Mouse (Mus musculus) granulocyte monocyte progenitor cell, adult 5-6 weeks (primary cell): ENCODE data around the gene Ypel3. TPM values are rescaled to one million over a fixed set of nuclear protein-coding genes. Genes with fewer than 3 reads are reported as not detected.

Source experiments
- ATAC-seq: replicated peaks from 2 replicates; pipeline ENCODE4 v1.8.0; 2016; ENCODE audit warnings: mild to moderate bottlenecking, moderate TSS enrichment, inconsistent platforms; ENCODE audit not compliant: poor library complexity, severe bottlenecking
- total RNA-seq, 2 experiments: library from RNA; stranded (forward) in 1 of 2; stranded (reverse) in 1 of 2; fragments of 200-712, 200-1000 nt in 1 of 2; fragments of >200 nt in 1 of 2; fragmentation: Nextera tagmentation in 1 of 2; gene quantifications; 2 replicates each; pipeline ENCODE4 v1.2.3; 2014 to 2017

Gene Ypel3
- total RNA-seq, 2 experiments from 2014 or later, result 17.4 to 29.6 TPM

GRCm38 (mm10) chr7:126791851-126792720, 15.3 kb downstream of the Ypel3 start, which contains the start of gene Ppp4c:
Gene Ppp4c, minus strand, starts transcription at chr7:126792496.
- peak; percentile 93 for ATAC-seq

- ATAC-seq, result no peak
These were observed 16.1 kb downstream of the Ypel3 start for GRCm38 (mm10) chr7:126792721-126793443.

GRCm38 (mm10) chr7:126793456-126794270, 16.9 kb downstream of the Ypel3 start:
- no peak for ATAC-seq

DNA sequence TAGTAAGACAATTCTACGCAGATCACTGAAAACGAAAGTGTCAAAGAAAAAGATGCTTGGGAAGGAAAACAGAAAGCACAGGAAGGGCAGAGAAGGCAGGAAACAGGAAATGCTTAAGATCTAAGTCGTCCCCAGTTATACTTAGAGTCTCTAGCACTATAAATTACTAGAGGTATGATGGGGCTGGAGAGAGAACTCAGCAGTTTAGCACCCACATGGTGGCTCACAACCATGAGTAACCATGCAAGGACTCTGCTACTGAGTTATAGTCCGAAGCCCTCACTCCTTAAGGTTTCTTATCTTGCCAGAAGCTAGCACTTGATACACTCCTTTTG, 17.5 kb downstream of the Ypel3 start:
- no peak for ATAC-seq

DNA sequence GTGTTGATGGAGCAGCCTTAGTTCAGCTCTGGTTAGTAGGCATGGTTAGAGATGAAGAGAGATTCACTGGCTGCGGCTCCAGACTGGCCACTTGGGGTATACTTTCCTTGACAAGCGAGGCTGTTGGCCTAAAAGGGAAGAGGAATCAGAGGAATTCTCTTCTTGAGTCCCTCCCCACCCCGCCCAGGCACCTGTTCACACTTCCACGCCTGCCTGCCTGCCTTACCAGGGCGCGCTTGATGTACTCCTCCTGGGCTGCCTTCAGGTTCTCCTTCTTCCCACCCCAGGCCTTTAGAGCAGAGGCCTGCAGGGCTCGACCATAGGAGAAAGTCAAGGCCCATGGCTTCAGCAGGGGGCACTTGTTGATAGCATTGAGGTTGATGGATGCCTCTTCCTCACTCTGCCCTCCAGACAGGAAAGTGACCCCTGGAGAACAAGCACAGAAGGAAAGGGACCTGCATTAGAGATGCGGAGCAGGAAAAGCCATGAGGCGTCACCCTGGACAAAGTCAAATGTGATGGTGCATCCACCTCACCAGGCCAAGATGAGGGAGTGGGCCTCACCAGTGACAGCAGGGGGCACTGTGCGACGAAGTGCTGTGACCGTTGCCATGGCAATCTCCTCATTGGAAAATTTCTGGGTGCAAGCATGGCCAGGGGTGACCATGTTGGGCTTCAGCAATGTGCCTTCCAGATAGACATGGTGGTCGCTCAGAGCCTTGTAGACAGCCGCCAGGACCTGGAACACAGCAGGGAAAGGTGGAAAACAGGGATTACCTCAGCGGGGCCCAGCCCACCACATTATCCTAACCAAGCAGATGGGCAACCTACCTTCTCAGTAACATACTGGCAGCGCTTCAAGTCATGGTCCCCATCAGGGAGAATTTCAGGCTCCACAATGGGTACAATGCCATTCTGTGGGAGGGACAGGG, 18.9 kb downstream of the Ypel3 start:
- ATAC-seq, result no peak

GRCm38 (mm10) chr7:126796350-126796932, 19.7 kb downstream of the Ypel3 start:
- ATAC-seq, result no peak

DNA sequence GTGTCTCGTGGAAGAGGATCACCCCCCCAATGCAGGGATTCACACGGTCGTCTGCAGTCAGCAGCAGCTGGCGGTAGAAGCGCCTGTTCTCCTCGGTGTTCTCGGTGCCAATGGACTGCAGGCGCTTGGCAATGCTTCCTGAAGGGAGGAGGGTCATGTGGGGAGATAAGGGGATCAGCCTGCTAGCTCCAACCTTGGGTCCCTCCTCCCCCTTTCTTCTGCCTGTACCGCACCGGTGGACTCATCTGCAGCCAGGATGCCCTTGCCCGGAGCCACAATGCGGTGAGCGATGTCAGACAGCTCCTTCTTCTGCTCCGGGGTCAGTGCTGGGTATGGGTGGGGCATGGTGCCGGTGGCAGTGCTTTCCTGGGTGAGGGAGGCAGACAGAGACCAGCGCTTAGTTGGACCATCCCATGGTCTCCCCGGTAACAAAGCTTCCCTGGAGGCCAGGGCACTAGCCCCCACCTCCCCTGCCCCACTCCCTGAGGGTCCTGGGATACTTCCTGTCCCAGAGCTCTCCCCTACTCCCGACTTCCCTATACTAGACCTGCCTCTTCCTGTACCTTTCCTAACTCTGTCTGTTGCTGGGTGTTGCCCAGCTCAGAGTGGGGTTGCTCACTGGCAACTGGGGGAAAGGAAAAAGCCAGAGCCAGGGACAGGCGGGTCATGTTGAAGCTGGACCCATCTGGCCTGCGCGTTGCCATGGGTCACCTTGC, 20.8 kb downstream of the Ypel3 start, which contains the start of gene Fam57b:
TSS of gene Fam57b (plus strand) at position 258 of the 716 bp plus-strand sequence.
- peak; percentile 15 for ATAC-seq

DNA sequence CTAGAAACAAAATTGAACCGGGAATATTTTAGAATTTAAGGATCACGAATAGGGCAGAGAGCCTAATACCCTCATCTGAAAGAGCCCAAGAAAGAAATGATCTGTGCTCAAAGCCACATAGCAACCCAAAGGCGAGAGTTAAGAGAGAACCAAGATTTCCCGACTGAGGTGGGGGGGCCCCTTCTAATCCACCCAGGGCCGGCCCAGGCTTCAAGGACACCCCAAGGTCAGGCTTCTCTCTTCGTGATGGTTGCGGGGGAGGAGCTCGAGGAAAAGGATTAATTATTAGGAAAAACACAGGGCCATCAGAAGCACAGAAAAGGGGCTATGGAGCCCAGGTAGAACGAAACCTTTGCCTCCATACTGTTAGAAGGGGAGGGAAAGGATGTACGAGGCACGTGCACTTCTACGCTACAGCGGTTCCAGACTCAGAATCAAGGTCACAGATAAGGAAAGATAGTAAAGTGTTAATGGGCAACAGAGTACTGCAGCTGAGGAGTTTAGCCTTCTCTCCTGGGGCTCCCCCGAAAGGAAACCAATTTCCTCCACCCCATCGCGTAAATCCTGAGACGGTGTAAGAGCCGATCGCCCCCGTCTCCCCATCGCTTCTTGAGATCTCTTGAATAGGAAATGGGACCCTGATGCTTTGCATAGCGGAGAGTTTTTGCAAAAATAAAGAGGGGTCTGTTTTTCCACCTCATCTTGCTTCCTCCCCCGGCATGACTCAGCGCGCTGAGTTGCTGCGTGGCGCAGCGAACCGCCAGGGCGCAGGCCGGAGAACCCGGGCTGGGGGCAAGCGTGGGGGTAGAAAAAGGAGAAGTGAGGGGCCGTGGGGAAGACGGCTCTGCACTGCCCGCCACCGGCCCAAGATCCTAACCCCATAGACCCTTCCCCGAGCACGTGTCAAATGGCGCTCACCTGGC, 21.6 kb downstream of the Ypel3 start:
- ATAC-seq, result peak; percentile 54

GRCm38 (mm10) chr7:126799050-126799467, 22.3 kb downstream of the Ypel3 start:
- ATAC-seq, result peak; percentile 77

DNA sequence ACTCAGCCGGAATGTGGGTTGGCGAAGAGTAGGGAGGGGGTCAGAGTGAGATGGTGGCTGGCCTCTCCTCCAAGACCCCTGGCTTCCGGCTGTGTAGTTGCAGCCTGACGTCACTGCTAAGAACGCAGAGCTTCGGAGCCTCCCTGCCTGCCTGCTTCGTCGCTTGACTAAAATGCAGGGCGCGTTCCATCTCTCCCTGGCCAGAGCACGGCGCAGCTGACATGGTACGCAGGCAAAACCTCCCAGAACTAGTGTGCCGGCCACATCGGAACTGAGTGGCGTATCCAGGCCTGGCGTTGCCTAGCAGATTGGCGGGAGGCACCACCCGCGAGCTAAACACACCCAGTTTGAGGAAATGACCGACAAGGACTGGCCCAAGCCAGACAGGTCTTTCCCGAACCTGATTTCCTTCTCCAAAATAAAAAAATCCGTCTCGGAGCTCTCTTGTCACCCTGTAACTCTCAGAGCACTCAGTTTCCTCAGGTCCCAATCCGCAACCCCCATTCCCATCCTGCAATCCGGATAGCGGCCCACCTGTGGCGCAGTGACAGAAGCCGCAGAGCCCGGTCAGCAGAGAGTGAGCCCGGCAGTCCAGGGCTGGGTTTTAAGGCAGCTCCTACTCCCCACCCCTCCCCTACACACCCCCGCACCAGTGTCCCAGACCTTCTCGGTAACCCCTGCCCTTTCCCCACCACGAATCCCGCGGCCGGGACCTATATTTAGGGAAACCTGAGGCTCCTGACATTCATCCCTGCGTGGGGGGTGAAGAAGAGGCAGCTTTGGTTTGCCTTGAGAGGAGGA, 22.9 kb downstream of the Ypel3 start:
- peak; percentile 57 for ATAC-seq

DNA sequence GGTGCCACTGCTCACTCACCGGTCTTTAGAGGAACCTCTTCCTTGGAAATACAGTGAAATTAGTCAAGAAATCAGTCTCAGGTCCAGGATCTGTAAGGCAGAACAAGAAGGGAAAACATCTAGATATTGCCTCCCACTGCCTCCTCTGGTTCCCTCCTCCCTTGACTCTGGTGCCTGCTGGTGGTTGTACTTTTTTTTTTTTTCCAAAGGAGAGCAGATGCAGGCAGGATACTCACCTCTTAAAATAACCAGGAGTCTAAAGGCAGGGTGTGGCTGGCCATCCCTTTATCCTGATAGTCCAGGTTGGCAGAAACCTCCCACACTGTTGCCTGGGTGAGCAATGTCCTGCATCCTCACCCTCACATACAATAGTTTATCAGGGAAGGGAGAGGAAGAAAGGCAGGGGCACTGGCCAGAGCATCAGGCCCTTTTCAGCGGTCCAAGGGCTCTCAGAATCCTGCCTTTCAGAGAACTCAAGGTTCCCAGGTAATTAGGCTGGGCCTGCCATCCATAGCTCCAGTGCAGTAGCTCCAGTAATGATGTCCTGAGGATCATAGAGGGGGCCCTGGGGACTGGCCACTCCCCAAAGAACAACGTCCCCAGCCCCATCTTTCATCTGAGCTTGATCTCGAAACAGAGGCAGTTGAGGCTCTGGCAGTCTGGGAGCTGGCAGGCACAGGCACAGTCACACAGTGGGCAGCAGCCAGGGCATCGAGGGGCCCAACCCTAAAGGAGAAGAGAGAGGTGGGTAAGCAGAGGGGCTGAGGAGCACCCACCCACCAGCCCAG, 23.7 kb downstream of the Ypel3 start:
- ATAC-seq, result no peak

GRCm38 (mm10) chr7:126801057-126801422, 24.3 kb downstream of the Ypel3 start:
- ATAC-seq, result no peak

DNA sequence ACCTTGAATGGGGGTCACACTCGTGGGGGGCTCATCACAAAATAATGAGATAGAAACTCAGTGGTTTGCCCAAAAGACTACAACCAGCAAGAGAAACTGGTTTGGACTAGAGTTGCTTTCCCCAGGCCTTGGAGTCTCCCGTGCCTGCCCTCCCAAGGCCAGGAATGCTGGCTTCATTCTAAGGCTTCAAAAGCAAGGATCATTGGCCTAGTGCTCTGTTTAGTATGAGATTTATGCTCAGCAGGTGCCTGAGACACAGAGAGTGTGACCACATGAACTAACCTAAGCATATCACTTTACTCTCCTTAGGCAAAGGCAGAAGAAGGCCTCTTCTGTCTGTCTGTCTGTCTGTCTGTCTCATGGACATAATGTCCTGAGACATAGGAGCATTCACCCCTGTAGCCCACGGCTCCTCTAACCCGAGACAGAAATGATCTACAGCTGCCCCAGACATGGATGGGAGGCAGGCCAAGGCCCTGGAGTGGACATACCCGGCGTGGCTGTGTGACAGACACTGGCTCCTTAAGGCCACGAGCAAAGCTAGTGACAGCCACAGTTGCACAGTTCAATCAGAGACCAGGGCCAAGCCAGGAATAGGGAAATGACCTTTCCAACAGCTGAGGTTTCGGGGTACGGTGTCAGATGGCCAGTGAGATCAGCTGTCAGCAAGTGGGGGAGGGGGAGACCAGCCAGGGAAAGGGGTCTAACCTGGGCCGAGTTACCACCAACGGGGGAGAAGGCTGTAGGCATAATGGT, 25.6 kb downstream of the Ypel3 start:
- no peak for ATAC-seq

GRCm38 (mm10) chr7:126803181-126803580, 26.4 kb downstream of the Ypel3 start:
- no peak for ATAC-seq

DNA sequence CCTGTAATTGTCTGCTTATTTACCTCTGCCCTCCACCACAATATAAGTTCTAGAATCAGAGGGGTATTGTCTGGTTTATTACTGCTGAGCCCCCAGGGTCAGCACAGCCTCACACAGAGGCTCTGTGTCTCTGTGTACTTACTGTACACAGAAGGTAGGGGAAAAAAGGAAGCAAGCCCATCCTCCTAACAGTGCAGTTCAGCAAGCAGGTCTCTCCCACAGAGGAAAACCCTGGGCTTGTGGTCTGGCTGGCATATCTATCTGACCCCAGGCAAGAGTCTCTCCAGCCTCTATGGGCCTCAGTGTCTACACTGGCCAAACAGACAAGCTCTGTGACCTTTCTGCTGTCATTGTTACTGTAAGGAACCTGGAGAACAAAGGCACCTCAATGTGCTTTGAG, 27.0 kb downstream of the Ypel3 start:
- ATAC-seq, result no peak
